Mouse (Mus musculus): ENCODE results near the gene Eipr1.

DNA sequence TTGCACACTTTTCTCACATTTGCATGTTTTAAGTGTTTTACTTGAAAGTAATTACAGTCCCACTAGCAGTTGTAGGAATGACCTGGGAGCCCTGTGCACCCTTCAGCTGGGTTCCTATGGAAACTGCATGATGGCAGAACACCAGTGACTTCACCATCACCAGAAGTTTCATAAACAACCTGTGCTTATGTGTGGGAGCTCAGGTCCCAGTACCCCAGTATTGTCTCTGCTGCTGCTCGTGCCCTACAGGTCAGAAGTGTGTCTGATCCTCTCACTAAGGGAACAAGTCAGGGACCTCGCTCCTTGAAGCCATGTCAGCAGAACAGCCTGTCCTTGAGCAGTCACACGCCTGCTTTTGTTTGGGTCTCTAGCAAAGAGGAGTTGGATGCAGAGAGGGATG, 78.9 kb downstream of the Eipr1 start:
- TF ChIP-seq CTCF (IDR thresholded peaks at IDR 0.05; ENCODE audit: control insufficient read depth, insufficient read depth, insufficient replicate concordance, low read depth, low read length), result no peak
- TF ChIP-seq POLR2A (IDR thresholded peaks at IDR 0.05; ENCODE audit: control insufficient read depth, low read depth, low read length), result no peak

Data from testis, adult 2 months (tissue).